17 mouse cellular contexts compared by ENCODE assay signal in the genomic region with DNA sequence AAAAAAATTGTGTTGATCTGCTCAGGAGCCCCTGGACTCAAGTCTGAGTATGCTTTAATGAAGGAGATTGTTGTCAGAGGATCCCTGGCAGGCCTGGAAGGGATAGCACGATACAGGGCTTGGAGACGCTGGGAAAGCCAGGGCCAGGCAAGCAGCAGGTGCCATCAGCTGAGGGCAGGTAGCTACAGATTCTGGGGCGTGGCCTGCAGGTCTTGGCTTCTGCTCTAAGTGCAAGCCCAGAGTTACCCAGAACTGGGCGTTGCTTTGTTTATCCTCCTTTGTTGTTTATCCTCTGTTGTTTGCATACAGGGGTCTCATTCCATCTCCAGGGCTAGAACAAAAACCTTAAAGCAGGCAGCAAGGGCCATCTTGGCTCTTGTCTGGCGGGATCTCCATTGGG. TPM values are rescaled to one million over a fixed set of nuclear protein-coding genes. Genes with fewer than 3 reads are reported as not detected.
"Had no signal": no experiment of that assay in that cellular context is flagged by ENCODE, and none has a peak within 500 bp of the region (broad histone marks: within the 10 kb centered on the region; RNA-seq: fewer than 3 reads in every experiment).

No protein-coding gene starts in this region.

- H3K27ac ChIP-seq: limb, embryonic 12.5 days; liver, embryonic 13.5 days; lung, embryonic 15.5 days; macrophage; midbrain, embryonic 13.5 days had no signal

- H3K4me3 ChIP-seq: limb, embryonic 12.5 days; liver, embryonic 13.5 days; lung, embryonic 15.5 days; midbrain, embryonic 13.5 days had no signal

- H3K9ac ChIP-seq: limb, embryonic 12.5 days; liver, embryonic 13.5 days; liver, postnatal 0 days; lung, embryonic 15.5 days; midbrain, embryonic 13.5 days had no signal

- H3K9me3 ChIP-seq: limb, embryonic 12.5 days; liver, embryonic 13.5 days; lung, embryonic 15.5 days; midbrain, embryonic 13.5 days had no signal

- H3K4me2 ChIP-seq: limb, embryonic 12.5 days; liver, embryonic 13.5 days; lung, embryonic 15.5 days; midbrain, embryonic 13.5 days had no signal

- DNase-seq: kidney, adult 8-10 months; kidney, postnatal 36 days; layer of hippocampus, adult 9-11 months; layer of hippocampus, postnatal 36 days; liver; liver, embryonic 13.5 days; liver, postnatal 0 days; lung, postnatal 14 days; retina, postnatal 1 day; right cerebral cortex, postnatal 4 days; spleen, adult 18-20 months had no signal

- ATAC-seq: inflammation-experienced regulatory T-cells, adult 6 months; intestine, postnatal 0 days; liver, postnatal 0 days; midbrain, embryonic 13.5 days had no signal

- H3K36me3 ChIP-seq: limb, embryonic 12.5 days; liver, embryonic 13.5 days; lung, embryonic 15.5 days; midbrain, embryonic 13.5 days had no signal

RNA-seq across cellular contexts. Expression of gene Adora2b, which starts 4.6 kb away (rescaled TPM):
- polyA plus RNA-seq: inflammation-experienced regulatory T-cells, adult 6 months had no signal
